Mouse (Mus musculus) spleen, adult 2 months (tissue): Measurements from ENCODE around the gene Meis2.

Experiments
- CTCF ChIP-seq: fragments of 200-500 bp; IDR thresholded peaks from 2 replicates; pipeline ENCODE4 v1.5.1; 2011; ENCODE audit warnings: mild to moderate bottlenecking, inconsistent platforms; ENCODE audit not compliant: insufficient read depth, insufficient read length, insufficient replicate concordance; ENCODE audit errors: extremely low read depth
- POLR2A ChIP-seq: fragments of 200-500 bp; IDR thresholded peaks from 2 replicates; pipeline ENCODE4 v1.6.1; 2011; ENCODE audit warnings: low read depth, low read length, inconsistent platforms

GRCm38 (mm10) chr2:116065570-116066005 lies at the start of gene Meis2:
- TF ChIP-seq POLR2A (no peak), CTCF (no peak)
